Mouse (Mus musculus): Measurements from ENCODE around the gene Tor1b. TPM values are rescaled to one million over a fixed set of nuclear protein-coding genes. Genes with fewer than 3 reads are reported as not detected.
"Not testable (repeated sequence)": the region's sequence is repeated elsewhere in the genome, so short reads cannot be mapped to it uniquely, and the experiment has no call there.

Gene Tor1b
- total RNA-seq (2022), result 10 to 100 TPM; 27.8 to 28.4 (median 28.2) TPM

DNA sequence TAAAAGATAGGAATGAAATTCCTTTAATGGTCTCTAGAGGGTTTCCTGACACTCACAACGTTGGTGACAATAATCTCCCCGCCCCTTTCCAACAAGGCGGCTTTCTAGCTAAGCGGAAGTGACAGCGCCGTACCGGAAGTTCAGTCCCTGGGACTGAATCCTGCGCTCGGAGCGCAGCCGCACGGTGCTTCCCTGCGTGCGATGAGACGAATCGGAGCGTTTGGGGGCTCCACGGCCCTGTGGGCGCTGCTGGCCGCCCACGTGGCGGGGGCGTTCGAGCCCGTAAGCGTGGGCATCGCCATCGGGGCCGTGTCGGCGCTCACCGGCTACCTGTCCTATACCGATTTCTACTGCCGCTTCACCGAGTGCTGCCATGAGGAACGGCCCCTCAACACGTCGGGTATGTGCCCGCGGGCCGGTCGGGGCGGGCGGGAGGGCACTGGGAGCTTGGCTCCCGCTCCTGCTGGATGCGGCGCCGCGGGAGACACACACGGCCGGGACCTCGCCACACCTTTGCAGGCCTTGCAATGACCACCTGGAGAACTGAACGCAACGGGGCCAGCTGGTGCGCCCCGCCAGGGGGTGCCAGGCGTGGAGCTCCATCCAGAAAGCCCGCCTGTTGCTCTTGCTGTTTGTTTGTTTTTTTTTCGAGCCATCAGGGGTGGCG lies at the start of gene Tor1b:
TSS of gene Tor1b (plus strand) at position 136 of the 667 bp plus-strand sequence.
- peak; percentile 88 for DNase-seq (ENCODE audit: low spot score)

DNA sequence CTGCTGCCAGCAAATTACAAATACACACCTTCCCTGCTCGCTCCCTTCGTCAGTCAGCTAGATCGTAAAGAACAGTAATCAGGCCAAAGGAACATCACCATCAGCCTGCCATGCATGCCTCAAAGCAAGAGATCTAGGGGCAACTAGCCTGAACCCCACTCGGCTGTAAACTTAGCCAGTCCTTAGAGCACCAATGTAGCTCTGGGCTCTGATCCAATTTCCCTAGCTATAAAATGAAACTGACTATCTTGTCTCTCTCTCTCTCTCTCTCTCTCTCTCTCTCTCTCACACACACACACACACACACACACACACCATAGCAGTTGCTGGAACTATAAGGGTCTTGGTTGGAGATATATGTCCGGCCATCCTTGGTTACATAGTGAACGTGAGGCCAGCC lies 48.5 kb upstream of the Tor1b start:
- DNase-seq (ENCODE audit: low spot score), result no peak

DNA sequence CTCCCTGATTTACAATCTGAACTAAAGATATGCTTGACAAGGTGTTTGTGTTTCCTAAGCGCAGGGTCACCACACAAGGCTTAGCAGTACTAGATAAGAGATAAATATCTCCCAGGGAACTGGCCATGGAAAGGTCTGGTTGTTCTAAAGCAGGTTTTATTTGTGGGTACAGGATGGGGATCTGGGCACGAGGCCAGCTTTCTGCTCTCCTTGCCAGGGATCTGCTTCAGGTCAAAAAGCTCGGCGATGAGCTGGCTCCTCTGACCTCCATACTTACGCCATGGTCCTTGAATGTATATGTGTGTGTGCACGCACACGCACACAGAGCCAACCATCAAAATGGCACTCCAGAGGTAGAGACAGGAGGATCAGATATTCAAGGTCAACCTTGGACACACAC lies 47.8 kb upstream of the Tor1b start:
- no peak for DNase-seq (ENCODE audit: low spot score)

GRCm38 (mm10) chr2:30905906-30906305 lies 46.9 kb upstream of the Tor1b start:
- DNase-seq (ENCODE audit: low spot score), result no peak

DNA sequence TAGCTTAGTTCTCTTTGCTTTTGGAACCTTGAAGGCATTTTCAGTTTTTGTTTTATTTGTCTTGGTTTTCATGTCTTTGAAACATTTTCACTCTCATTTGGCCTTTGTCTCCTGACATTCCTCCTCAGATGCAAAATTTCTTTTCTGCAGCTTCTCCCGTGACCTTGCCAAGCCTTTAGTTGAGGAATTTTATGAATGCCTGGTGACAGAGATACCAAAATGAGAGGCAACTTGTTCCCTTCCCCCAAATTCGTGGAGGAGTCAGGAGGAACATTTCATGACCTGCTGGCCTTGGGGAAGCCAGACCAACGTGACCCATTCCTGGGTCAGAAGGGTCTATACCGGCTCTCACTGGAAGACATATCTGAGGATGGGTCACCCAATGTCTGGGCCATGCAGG lies 46.1 kb upstream of the Tor1b start:
- DNase-seq (ENCODE audit: low spot score), result no peak

DNA sequence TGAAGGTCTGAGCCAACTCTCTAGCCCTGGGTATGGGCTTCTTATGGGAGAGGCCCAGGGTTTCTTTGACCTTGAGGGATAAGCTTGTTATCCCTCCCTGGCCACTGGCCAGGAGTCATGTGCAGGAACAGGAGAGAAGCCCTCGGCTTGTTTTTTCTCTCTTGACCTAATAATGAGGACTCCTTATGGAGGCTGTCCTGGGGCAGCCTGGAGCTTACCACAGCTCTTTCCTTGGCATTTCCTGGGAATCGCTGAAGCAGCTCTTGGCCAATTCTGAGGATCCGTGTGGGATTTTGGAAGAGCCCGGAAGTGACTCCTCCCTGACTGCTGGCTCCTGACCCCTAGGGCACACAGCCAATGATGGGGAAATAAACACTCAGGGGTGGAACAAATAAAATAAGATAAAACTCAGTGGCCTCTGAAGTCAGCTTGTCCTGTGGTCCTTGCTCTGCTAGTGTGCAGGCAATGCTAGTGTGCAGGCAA lies 40.4 kb upstream of the Tor1b start:
- peak; percentile 69 for DNase-seq (ENCODE audit: low spot score)

DNA sequence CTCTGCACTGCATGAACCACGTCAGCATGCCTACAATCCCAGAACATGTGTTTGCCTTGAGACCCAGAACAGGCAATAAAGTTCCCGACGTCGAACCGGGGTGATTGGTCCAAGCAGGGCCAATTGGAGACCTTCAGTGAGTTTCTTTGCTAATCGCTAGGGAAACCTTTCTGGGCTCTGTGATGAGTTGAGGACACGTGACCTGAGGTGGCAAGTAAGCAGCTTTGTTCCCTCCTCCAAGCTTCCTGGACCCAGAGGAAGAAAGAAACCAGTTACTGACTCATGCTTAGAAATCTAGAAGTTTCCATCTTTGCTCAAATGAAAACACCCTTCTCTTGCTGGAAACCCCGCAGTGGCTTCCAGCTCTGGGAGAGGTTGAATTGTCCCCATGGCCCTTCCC lies 39.7 kb upstream of the Tor1b start:
- DNase-seq (ENCODE audit: low spot score), result no peak

- DNase-seq (ENCODE audit: low spot score), result no peak
These were observed 37.9 kb upstream of the Tor1b start for GRCm38 (mm10) chr2:30914836-30915235.

DNA sequence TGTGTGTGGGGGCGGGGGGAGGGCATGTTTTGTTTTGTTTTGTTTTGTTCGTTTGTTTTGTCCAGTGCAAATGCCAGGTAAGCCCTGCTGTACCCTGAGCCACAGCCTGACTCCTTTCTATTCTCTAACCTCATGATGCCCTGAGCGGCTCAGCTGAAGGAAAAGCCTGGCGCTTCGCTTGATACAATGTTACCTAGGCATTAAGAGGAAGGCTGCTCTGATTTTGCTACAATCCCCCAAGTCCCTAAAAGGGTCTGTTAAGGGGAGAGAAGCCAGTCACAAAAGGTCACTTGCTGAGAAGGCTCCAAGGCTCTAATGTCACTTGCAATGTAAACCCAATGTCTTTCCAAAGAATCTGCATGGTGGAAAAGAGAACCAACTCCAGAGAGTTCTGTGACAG lies 37.4 kb upstream of the Tor1b start:
- no peak for DNase-seq (ENCODE audit: low spot score)

GRCm38 (mm10) chr2:30915933-30916332 lies 36.8 kb upstream of the Tor1b start:
- not testable (repeated sequence) for DNase-seq (ENCODE audit: low spot score)

- no peak for DNase-seq (ENCODE audit: low spot score)
These were observed 35.1 kb upstream of the Tor1b start for GRCm38 (mm10) chr2:30917649-30918048.

GRCm38 (mm10) chr2:30918126-30918525 lies 34.6 kb upstream of the Tor1b start:
- DNase-seq (ENCODE audit: low spot score), result no peak

GRCm38 (mm10) chr2:30918780-30919329 lies 33.9 kb upstream of the Tor1b start:
- no peak for DNase-seq (ENCODE audit: low spot score)

DNA sequence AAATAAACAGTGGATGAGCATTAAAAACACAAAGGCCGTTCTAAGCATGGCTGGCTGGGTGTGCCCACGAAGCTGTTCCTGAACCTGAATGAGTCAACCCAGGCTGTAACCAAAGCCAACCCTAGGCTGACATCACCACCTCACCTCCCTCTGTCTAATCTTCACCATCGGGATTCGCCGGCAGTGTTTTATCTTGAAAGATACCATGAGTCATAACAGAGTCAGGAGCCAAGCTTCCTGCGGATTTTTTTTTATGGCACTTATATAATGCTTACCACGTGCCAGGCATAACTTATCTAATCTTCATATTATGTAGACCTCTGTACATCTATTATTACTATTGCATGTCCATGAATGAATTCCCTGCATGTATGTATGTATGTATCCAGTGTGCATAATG lies 32.5 kb upstream of the Tor1b start:
- DNase-seq (ENCODE audit: low spot score), result no peak

GRCm38 (mm10) chr2:30923099-30923498 lies 29.7 kb upstream of the Tor1b start:
- DNase-seq (ENCODE audit: low spot score), result no peak

- DNase-seq (ENCODE audit: low spot score), result no peak
These were observed 27.6 kb upstream of the Tor1b start for GRCm38 (mm10) chr2:30925181-30925580.

DNA sequence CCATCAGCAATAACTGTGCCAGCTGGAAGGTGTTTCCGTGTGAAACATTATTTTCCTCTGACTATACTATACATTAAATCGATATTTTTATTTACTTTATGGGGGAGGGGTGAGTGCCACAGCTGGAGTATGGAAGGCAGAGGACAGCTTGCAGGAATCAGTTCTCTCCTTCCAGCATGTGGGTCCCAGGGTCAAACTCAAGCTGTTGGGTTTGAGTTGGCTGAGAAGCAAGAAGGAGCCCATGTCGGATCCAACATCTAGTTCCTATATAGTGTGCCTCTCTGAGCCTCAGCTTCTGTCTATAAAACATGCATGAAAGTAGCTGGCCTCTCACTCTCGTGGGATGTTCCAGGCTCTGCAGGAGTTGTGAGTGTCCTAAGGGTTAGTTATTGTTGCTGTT lies 26.4 kb upstream of the Tor1b start:
- no peak for DNase-seq (ENCODE audit: low spot score)

GRCm38 (mm10) chr2:30927151-30927781 lies 25.5 kb upstream of the Tor1b start:
- DNase-seq (ENCODE audit: low spot score), result no peak

DNA sequence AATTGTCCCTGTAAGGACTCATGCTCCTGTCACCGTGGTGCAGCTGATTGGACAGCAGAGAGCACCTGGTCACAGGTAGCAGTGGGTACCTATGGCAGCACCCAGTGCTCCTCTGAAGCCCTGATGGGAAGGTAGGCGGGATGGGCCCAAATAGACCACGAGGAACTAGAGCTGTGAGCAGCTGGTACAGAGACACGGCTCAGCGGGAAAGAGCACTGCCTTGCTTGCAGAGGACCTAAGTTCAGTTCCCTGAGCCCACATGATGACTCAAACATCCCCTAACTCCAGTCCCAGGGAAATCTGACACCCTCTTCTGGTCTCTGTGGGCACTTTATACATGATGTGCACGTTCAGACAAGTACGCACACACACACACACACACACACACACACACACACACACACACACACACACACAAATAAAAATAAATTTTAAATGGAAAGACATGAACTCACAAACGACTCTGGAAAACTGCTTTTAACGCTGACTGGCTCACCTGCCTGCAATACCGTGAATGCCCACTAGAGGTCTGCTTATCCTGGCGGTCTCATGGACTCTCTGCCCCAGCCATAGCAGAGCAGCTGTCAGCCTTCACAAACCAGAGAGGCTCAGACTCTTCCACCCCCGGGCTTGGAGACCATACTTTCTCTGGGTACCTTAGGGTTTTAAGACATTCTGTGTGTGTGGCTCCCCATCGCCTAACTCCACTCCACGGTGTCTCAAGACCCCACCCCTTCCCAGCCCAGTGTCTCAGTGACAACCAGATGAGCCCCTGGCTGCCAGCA lies 24.7 kb upstream of the Tor1b start:
- peak; percentile 71 for DNase-seq (ENCODE audit: low spot score)

DNA sequence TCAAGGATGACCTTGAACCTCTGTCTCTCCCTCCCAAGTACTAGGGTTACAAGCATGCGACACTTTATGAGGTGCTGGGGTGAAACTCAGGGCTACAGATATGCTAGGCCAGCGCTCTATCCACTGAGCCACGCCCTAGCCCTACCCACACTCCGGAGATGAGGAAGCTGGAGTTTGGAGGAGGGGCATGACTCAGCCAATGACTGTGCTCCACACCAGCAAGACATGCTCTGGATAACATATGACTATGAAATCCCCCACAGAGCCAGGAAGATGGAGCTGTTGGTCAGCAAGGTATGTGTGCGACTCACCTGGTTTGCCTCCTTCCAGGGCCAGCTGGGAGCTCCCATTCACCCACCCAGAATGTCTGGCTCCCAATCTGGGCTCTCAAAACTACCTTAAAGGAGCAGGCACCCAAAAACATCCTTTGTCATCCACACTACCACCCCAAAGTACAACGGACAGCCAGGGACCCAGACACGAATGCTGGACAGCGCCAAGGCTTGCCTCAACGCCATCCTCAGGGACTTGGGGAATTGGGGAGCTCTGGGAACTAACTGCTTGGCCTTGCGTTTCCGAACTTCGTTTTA lies 23.8 kb upstream of the Tor1b start:
- peak; percentile 65 for DNase-seq (ENCODE audit: low spot score)

GRCm38 (mm10) chr2:30929483-30930045 lies 23.2 kb upstream of the Tor1b start, which contains the start of gene Ptges:
Gene Ptges (minus strand): TSS chr2:30929863.
- DNase-seq (ENCODE audit: low spot score), result peak; percentile 63
